Mouse (Mus musculus) spleen, postnatal 14 days (tissue): Measurements from ENCODE around the gene Siglec1.
A peak's percentile ranks its signal among the peaks of the same experiment; 100 is the strongest.

Source experiments
- DNase-seq, 2 experiments: peaks; one replicate each; pipeline ENCODE4 v3.0.0; 2021 to 2022; ENCODE audit warnings: low spot score in 2 of 2

The Siglec1 gene

GRCm38 (mm10) chr2:131097087-131097486 lies 10.5 kb upstream of the Siglec1 start:
- no peak for DNase-seq

GRCm38 (mm10) chr2:131096101-131096795 lies 9.7 kb upstream of the Siglec1 start:
- DNase-seq: peak in 1 of 2 experiments; percentile 12

GRCm38 (mm10) chr2:131094823-131095222 lies 8.3 kb upstream of the Siglec1 start:
- DNase-seq: peak; percentile 50 to 71

DNA sequence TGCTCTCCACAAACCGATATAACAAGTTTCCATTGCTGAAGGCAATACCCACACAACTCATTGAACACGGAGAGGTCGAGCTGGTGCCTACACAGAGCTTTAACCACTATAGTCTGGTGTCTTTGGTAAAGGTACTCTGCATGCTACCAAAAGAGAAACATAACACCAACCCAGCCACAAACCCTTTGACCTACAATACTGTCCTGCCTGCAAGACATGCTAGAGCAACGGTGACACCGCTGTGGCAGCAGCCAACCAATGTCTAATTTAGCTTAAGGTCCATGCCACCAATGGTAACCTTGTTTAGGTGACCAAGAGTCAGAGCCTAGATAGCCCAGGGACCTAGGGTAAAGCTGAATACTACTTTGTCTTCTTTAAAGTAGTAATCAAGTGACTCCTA lies 7.0 kb upstream of the Siglec1 start:
- no peak for DNase-seq

DNA sequence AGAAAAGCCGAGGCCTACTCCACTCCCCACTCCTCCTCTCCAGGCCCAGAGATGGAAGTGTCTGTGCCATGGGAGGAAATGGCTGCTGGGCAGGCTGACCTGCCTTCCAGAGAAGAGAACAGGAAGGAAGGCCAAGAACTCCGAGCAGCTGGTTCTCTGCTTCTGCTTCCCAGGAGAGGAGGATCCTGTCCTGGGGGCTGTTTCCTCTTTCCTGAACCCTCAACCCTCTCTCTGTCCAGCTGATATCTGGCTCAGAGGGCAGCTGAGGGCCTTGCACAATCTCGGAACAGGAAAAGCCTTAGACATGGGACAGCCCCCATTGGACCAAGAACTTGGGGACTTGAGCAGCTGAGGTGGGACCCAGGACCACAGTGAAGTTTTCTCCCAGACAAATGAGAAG lies 4.3 kb upstream of the Siglec1 start:
- no peak for DNase-seq

GRCm38 (mm10) chr2:131089634-131090033 lies 3.1 kb upstream of the Siglec1 start:
- no peak for DNase-seq

GRCm38 (mm10) chr2:131088581-131088980 lies 2.0 kb upstream of the Siglec1 start:
- no peak for DNase-seq

DNA sequence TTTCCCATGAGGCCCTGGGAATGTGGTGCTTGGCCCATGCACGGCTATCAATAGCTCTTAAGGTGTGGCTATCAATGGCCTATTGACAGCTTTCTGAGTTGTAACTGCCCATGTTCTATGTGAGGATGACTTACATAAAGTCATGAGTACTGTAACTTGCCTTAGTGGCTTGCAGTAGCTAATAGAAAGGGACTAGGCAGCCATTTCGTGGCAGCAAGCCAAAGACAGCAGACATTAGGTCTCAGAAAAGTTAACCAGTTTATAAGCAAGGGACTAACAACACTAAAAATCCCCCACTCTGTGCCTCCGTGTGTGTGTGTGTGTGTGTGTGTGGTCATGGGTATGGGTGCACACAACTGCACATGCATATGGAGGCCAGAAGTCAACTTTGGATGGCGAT lies 2.4 kb downstream of the Siglec1 start:
- DNase-seq: no peak

DNA sequence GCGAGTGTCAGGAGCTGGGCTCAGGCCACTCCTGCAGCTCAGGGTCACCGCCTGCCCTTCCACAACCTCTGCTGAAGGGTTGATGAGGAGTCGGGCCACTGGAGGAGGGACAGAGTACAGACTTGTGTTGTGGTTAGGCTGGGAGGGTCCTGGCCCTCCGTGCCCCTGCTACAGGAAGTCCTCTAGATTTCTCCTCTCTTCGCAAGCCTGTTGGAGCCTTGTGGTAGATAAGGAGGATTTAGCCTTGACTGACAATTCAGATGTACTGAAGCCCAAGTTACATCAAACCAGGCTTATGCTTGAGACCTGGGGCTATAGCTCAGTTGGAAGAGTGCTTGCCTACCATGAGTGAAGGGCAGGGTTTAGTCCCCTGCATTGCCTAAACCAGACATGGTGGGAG lies 6.1 kb downstream of the Siglec1 start:
- DNase-seq: no peak

DNA sequence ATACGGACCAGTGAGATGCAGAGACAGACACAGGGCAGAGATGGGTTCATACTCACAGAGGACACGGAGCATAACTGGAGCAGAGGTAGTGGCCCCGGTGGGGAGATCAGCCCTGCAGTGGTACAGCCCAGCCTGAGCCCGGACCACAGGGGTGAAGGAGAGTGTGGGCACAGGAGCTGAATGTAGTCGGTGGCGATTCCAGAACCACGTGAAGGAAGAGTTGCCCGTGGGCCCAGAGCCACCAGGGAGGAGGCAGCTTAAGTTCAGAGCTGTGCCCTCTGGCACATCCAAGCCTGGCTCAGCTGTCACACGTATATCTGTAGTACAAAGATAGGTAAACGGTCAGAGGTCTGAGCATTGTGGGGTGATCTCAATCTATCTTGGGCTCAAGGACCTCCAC lies 14.0 kb downstream of the Siglec1 start:
- no peak for DNase-seq

DNA sequence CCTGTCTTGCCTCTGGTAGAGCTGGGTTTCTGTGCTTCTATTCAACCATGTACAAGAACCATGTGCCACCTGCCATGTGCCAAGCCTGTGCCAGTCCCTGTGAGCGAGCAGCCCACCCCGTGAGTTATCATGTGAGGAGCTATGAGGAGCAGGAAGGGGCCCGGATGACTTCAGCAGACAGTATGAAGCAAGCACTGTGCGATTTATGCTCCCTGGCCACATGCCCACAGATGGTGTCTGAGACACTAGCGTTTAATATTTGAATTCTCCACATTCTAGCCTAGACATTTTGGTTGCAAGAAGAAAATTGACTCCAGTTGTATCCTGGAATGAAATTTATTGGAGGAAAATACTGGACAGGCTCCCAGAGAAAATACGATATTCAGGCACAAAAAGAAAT lies 19.1 kb downstream of the Siglec1 start:
- DNase-seq: no peak

GRCm38 (mm10) chr2:131066342-131066741 lies 20.2 kb downstream of the Siglec1 start:
- DNase-seq: no peak

GRCm38 (mm10) chr2:131063404-131063864 lies 23.1 kb downstream of the Siglec1 start, which contains the start of gene Adam33:
Gene Adam33, minus strand, starts transcription at chr2:131063814.
- no peak for DNase-seq

DNA sequence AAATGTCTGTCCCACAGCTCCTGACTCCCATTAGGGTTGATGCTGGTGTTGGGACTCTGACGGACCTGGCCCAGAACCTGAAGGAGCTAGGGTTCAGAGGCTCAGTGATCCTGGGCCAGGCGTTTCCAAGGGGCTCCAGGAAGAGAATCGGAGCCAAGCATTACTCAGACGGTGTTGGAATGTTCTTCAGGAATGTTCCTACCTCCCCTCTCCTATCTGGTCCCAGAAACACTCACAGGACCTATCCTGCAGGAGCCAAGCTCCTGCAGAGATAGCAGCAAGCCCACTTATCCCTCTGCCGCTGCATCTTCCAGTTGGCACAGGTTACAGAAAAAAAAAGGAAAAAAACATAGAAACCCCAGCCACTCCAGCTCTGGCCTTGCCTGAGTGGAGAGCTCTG lies 25.0 kb downstream of the Siglec1 start:
- no peak for DNase-seq

DNA sequence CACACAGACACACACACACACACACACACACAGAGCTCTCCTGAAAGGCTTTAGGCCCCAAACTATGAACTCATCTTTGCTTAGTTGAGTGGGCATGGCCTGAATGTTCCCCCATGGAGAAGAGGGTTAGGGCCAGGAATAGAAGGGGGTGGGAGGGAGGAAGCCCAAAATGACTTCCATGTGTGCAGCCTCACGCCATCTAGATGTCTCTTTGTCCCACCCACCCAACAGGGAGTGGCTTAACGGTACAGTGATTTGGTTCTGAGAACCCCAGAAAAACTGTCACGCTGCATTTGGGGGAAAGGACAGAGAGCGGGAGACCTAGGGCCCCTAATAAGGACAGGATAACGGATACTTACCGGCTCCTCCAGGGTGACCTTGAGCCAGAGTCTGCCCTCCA lies 25.8 kb downstream of the Siglec1 start:
- no peak for DNase-seq

DNA sequence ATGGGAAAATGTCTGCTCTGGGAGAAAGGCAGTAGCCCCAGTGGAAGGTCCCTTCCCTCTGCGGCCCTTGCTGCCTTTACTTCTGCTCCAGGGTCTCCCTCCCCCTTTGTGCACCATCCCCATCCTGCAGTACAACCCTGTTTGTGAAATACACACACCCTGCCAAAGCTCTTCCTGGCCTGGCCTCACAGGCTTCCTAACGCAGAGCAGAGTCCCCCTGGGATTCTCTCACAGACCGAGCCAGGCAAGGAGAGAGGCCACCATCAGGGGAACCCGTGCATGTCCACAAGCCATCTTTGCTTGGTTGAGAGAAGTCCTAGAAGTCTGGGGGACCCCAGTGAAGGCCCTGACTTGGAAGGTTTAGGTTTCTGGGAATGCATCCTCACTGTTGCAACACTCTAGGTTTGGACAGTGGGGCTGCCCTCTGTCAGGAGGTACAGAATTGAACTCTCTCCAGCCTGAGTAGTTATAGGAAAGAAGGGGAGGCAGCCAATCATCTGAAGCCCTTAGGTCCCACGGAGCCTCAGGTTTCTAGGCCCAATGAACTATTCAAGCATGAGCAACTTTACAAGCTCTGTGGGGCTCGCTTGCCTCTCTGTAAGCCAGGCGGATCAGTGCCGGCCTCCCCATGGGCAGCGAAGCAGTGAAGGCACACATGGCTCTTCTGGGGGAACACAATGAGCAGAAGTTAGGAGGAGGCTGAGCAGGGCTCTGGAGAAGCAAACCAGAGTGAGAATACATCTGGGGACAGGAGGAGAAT lies 26.6 kb downstream of the Siglec1 start:
- DNase-seq: no peak

- no peak for DNase-seq
Observed at GRCm38 (mm10) chr2:131059377-131059776, 27.2 kb downstream of the Siglec1 start.

DNA sequence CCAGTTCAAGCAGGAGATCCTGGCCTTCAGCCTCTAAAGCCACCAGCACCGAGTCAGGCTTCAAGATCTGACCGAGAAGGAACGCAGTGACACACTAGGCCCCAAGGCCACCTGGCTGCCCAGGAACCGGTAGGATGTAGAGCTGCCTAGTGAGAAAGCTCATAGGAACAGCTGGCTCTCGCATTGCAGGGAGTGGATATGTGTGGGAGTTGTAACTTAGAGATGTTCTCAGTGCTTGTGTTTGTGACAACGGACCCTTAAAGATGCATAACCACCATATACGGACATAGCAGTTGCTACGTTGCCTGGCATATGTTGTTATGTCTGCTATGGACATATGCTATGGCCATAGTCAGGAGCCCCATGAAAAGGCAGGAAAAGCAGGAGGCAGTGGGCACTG lies 27.9 kb downstream of the Siglec1 start:
- no peak for DNase-seq

DNA sequence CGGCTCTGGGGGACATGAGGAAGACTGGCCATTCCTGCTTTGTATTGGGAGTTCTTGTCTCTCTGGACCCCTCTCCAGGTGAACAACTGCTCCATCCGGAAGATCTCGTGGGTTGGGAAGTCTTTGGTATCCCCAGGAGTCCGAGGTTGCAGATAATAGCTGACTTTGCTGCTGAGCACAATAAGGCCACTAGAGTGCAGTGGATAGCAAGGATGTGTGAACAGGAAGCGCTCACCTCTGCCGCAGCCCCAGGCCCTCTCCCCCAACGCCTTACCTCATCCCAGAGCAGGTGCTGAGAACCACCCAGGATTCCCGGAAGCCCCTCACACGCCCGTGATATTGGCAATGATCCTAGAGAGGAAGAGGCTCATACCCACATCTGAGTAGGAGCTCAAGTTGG lies 30.4 kb downstream of the Siglec1 start:
- peak in 1 of 2 experiments; percentile 6 for DNase-seq

DNA sequence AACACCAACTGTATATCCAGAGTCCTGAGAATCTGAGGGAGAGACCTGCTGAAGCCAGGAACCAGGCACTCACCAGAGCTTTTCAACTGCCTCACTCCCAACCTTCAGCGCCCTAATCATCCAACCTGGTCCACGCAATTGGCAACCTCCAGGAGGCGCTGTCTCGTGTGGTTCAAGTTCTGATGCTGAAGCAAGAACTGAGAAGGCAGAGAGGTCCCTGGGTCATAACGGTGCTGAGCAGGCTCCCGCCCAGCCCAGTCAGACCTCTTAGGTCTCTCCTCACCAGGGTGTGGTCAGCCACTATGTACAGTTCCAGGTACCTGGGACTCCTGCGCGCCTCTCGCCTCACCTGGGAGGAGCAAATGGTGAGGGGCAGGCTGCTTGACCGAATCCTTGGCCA lies 30.9 kb downstream of the Siglec1 start:
- peak; percentile 55 to 72 for DNase-seq

DNA sequence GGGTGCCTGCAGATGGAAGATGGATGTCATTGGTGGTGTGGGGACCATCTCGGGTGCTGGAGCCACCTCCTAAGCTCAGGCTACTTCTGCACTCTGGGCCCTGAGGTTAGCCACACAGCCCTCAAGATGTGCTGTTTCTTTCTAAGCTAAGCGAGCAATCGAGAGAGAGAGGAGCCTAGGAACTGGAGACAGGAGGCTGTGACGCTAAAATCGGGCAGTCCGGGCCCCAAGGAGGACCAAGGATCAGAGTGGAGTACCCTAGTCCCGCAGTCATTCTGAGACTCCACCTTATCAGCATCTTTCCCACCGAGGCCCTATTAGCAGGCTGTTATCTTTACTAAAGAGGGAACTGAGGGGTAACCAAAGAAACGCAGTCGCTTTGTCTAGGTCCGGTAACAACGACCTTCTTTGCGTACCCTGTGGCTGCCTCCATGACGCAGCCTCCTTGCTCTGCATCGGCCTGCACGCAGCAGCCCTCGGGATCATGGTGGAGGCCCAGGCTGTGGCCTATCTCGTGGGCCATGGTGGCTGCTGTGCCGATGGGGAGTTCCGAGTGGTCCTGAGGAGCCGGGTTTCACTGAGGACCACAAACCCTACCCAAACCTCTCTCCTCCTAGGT lies 31.8 kb downstream of the Siglec1 start:
- DNase-seq: no peak

GRCm38 (mm10) chr2:131053851-131054645 lies 32.5 kb downstream of the Siglec1 start:
- peak in 1 of 2 experiments; percentile 20 for DNase-seq
